Mouse (Mus musculus) midbrain, embryonic 12.5 days (tissue): ENCODE measurements at regions not wholly inside any gene's neighbourhood (a gene's known extent, or its start where the extent isn't known, plus 50 kb on each side); places are given as distances from the start of the nearest gene placed in this dataset.
A peak's percentile ranks its signal among the peaks of the same experiment; 100 is the strongest.

ENCODE experiments used
- ATAC-seq: fragments of 200-750 bp; cut with Nextera tagmentation; 2 replicates; pipeline ENCODE4 v1.8.0; 2017; ENCODE audit warnings: low read depth, moderate TSS enrichment, moderate library complexity; ENCODE audit not compliant: low FRiP score
- H3K27ac ChIP-seq: fragments of 300-500 bp; sonication (generic); replicated peaks from 2 replicates; pipeline ENCODE4 v1.5.1; 2016; ENCODE audit warnings: mild to moderate bottlenecking
- H3K27me3 ChIP-seq: fragments of 300-500 bp; sonication (generic); 2 replicates; pipeline ENCODE4 v1.6.1; 2016; ENCODE audit warnings: mild to moderate bottlenecking
- H3K36me3 ChIP-seq: fragments of 300-500 bp; sonication (generic); 2 replicates; pipeline ENCODE4 v1.6.1; 2016
- H3K4me1 ChIP-seq: fragments of 300-500 bp; sonication (generic); 2 replicates; pipeline ENCODE4 v1.6.1; 2016
- H3K4me2 ChIP-seq: fragments of 300-500 bp; sonication (generic); replicated peaks from 2 replicates; pipeline ENCODE4 v1.6.1; 2016; ENCODE audit warnings: mild to moderate bottlenecking, moderate library complexity
- H3K4me3 ChIP-seq: fragments of 300-500 bp; sonication (generic); 2 replicates; pipeline ENCODE4 v1.5.1; 2016; ENCODE audit warnings: mild to moderate bottlenecking
- H3K9ac ChIP-seq: fragments of 300-500 bp; sonication (generic); replicated peaks from 2 replicates; pipeline ENCODE4 v1.6.1; 2016; ENCODE audit warnings: mild to moderate bottlenecking, moderate library complexity
- H3K9me3 ChIP-seq: fragments of 300-500 bp; sonication (generic); 2 replicates; pipeline ENCODE4 v1.6.1; 2016; ENCODE audit warnings: mild to moderate bottlenecking
- WGBS: fragments of 180-500 bp; shearing (Covaris S2); methylation state at CpG from one replicate; pipeline ENCODE4 v1.1.7; 2016; 5-methylcytosine and 5-hydroxymethylcytosine counted together

- Histone ChIP-seq H3K9ac (no peak overlapping the region), H3K4me2 (0 out of 2 replicates have a peak overlapping the region, but pooled peaks have one; percentile 9), H3K27me3 (no peaks in the 10 kb centered on the region), H3K4me3 (no peak overlapping the region), H3K36me3 (no peaks in the 10 kb centered on the region), H3K4me1 (peaks cover 19% of the 10 kb centered on the region), H3K27ac (peak overlapping the region; percentile 73), H3K9me3 (peaks cover 42% of the 10 kb centered on the region)
- ATAC-seq: peak; percentile 81
- 62% methylated on average over 12 of the region's 12 CpGs for WGBS
These were observed 111.3 kb upstream of the Vrk1 start for GRCm38 (mm10) chr12:105898580-105899293.

DNA sequence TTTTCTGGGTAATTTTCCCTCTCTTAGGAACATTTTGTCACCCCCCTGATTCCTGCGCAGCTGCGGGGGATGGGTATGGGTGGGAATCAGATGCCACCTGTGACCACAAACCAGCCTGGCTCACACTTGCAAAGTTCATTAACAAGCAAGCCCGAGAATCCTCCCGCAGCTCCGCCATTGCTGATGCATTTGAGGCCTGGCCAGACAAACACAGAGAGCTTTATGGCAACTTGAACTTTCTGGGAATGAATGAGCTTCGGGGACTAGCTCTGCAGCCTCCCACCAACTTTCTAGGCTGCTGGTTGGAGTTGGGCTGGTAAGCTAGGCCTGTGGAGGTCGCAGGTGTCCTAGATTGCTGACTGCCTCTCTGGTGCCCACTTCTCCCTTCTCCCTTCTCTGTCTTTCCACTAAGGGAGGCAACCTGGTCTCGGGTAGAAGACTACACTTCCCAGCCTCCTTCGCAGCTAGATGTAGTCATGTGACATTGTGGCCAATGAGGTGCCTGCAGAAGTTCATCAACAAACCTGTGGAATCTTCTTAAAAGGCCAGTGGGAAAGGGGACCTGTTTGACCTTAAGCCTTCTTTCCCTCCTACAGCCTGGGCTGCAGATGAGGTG lies 110.6 kb upstream of the Vrk1 start:
- H3K9ac ChIP-seq: no peak overlapping the region
- peaks cover 36% of the 10 kb centered on the region for H3K9me3 ChIP-seq
- peak overlapping the region; percentile 73 for H3K27ac ChIP-seq
- H3K36me3 ChIP-seq: no peaks in the 10 kb centered on the region
- WGBS: 54% methylated on average over 9 of the region's 9 CpGs
- no peak overlapping the region for H3K4me3 ChIP-seq
- peak; percentile 55 for ATAC-seq
- H3K27me3 ChIP-seq: no peaks in the 10 kb centered on the region
- H3K4me2 ChIP-seq: peak overlapping the region; percentile 9; the same call in 1 of the 2 replicates
- H3K4me1 ChIP-seq: peaks cover 19% of the 10 kb centered on the region

DNA sequence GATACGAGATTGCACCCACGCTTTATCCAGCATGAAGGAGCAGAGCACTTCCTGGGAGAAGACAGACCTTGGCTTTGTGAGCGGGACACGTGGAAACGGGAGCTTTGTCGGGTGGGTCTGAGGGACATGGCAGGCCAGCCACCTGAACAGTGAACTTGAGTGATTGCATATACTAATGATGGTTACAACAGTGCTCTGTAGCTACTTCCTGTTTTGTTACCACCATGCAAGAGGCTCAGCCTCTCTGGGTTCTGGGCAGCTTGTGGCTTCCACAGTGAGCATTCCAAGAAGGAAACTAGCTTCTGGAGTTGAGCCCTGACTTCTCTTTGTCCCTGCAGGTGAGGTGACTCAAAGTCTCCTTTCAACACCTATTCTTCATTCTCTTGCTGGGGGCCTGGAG lies 109.5 kb upstream of the Vrk1 start:
- peaks cover 25% of the 10 kb centered on the region for H3K9me3 ChIP-seq
- no peak overlapping the region for H3K27ac ChIP-seq
- H3K4me2 ChIP-seq: no peak overlapping the region
- H3K9ac ChIP-seq: no peak overlapping the region
- no peak for ATAC-seq
- 89% methylated on average over 6 of the region's 6 CpGs for WGBS
- no peak overlapping the region for H3K4me3 ChIP-seq
- H3K27me3 ChIP-seq: no peaks in the 10 kb centered on the region
- H3K4me1 ChIP-seq: peaks cover 23% of the 10 kb centered on the region
- no peaks in the 10 kb centered on the region for H3K36me3 ChIP-seq

DNA sequence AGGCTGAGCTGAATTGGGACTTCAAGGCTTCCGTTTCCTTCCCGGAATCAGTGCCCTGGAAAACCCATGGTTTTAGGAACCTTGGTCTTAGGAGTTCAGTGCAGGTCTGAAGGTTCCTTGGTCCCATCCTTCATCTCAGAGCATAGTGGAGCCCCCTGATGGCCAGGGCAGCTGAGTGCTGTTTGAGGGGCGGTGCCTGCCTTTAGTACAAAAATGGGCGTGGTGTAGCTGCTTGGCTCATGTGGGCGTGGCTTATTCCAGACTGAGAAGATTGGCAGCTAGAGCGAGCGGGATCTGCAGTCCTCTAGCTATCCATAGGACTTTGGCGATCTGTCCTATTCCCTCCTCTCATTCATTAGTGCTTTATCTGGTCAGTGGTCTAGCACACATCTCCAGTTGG lies 107.0 kb upstream of the Vrk1 start:
- no peak overlapping the region for H3K27ac ChIP-seq
- H3K9me3 ChIP-seq: peaks cover under 1% of the 10 kb centered on the region; the same call in 1 of the 2 replicates
- no peaks in the 10 kb centered on the region for H3K36me3 ChIP-seq
- no peaks in the 10 kb centered on the region for H3K27me3 ChIP-seq
- peaks cover 32% of the 10 kb centered on the region for H3K4me1 ChIP-seq
- WGBS: 58% methylated on average over 8 of the region's 8 CpGs
- H3K9ac ChIP-seq: no peak overlapping the region
- no peak overlapping the region for H3K4me3 ChIP-seq
- no peak for ATAC-seq
- H3K4me2 ChIP-seq: no peak overlapping the region

GRCm38 (mm10) chr12:105906584-105906983 lies 103.4 kb upstream of the Vrk1 start:
- no peak overlapping the region for H3K4me2 ChIP-seq
- no peak overlapping the region for H3K4me3 ChIP-seq
- H3K36me3 ChIP-seq: no peaks in the 10 kb centered on the region
- H3K27ac ChIP-seq: no peak overlapping the region
- H3K4me1 ChIP-seq: peaks cover 13% of the 10 kb centered on the region; the same call in 1 of the 2 replicates
- 35% methylated on average over 7 of the region's 7 CpGs for WGBS
- peak; percentile 52; the same call in 1 of the 2 replicates for ATAC-seq
- H3K9me3 ChIP-seq: no peaks in the 10 kb centered on the region
- no peaks in the 10 kb centered on the region for H3K27me3 ChIP-seq
- H3K9ac ChIP-seq: no peak overlapping the region

- H3K27ac ChIP-seq: no peak overlapping the region
- no peak overlapping the region for H3K9ac ChIP-seq
- ATAC-seq: no peak
- H3K36me3 ChIP-seq: no peaks in the 10 kb centered on the region
- H3K27me3 ChIP-seq: no peaks in the 10 kb centered on the region
- WGBS: 74% methylated on average over 13 of the region's 13 CpGs
- H3K4me3 ChIP-seq: no peak overlapping the region
- H3K9me3 ChIP-seq: no peaks in the 10 kb centered on the region
- no peak overlapping the region for H3K4me2 ChIP-seq
- peaks cover 13% of the 10 kb centered on the region; the same call in 1 of the 2 replicates for H3K4me1 ChIP-seq
These were observed 102.0 kb upstream of the Vrk1 start for GRCm38 (mm10) chr12:105907851-105908620.

GRCm38 (mm10) chr12:105911556-105911955 lies 98.5 kb upstream of the Vrk1 start:
- Histone ChIP-seq H3K9ac (no peak overlapping the region), H3K9me3 (no peaks in the 10 kb centered on the region), H3K4me2 (no peak overlapping the region), H3K4me1 (peaks cover 4% of the 10 kb centered on the region; the same call in 1 of the 2 replicates), H3K27me3 (no peaks in the 10 kb centered on the region), H3K36me3 (no peaks in the 10 kb centered on the region), H3K27ac (no peak overlapping the region), H3K4me3 (no peak overlapping the region)
- 83% methylated on average over 9 of the region's 9 CpGs for WGBS
- no peak for ATAC-seq

DNA sequence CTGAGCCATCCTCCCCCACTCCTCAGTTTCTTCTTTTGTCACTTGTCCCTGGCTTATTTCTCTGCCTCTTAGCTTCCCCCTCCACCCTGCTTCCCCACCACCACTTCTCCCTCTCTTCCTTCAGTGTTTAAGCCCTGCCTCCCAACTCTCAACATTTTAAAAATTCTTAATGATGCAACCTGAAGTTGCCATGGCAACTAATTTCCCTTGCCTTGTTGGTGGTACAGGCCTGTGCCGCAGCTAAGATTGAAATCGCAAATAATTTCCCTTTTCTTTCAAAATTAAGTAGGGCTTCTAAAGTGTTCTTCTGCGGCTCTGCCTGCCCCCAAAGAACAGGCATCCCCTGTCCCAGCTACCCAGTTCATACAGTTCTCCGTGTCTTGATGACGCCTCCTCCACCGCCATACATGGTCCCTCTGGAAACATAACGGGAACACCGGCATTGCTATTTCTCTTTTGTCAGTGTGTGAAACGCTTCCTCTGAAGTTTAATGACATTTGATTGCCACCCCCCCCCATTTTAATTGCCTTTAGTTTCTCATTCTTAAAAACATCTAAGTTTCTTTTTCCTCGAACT lies 92.6 kb upstream of the Vrk1 start:
- WGBS: 81% methylated on average over 10 of the region's 10 CpGs
- Histone ChIP-seq H3K4me1 (peaks cover 5% of the 10 kb centered on the region; the same call in 1 of the 2 replicates), H3K4me3 (no peak overlapping the region), H3K27me3 (no peaks in the 10 kb centered on the region), H3K4me2 (no peak overlapping the region), H3K9ac (no peak overlapping the region), H3K27ac (no peak overlapping the region), H3K9me3 (no peaks in the 10 kb centered on the region), H3K36me3 (no peaks in the 10 kb centered on the region)
- ATAC-seq: no peak

GRCm38 (mm10) chr12:105918775-105919174 lies 91.3 kb upstream of the Vrk1 start:
- H3K4me1 ChIP-seq: peaks cover 5% of the 10 kb centered on the region; the same call in 1 of the 2 replicates
- no peak overlapping the region for H3K9ac ChIP-seq
- H3K4me2 ChIP-seq: no peak overlapping the region
- H3K36me3 ChIP-seq: no peaks in the 10 kb centered on the region
- no peak overlapping the region for H3K4me3 ChIP-seq
- whole genome bisulfite sequencing: 87% methylated on average over 12 of the region's 12 CpGs
- no peaks in the 10 kb centered on the region for H3K27me3 ChIP-seq
- H3K9me3 ChIP-seq: no peaks in the 10 kb centered on the region
- ATAC-seq: no peak
- no peak overlapping the region for H3K27ac ChIP-seq

DNA sequence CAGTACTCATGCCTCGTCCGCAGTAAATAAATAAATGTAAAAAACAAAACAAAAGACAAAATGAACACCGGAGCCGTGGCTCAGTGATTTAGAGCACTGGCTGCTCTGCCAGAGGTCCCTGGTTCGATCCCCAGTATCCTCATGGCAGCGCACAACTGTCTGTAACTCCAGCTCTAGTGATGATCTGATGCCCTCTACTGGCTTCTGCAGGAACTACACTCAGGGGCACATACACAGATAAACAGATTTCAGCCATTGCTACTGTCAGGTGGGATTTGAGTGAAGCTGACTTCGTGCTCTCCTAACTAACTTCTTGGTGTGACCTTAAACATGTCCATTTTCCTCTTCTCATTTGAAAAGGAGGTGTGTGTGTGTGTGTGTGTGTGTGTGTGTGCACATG lies 82.8 kb upstream of the Vrk1 start:
- no peak overlapping the region for H3K4me3 ChIP-seq
- no peak overlapping the region for H3K4me2 ChIP-seq
- peaks cover 14% of the 10 kb centered on the region for H3K4me1 ChIP-seq
- H3K27ac ChIP-seq: no peak overlapping the region
- peaks cover 9% of the 10 kb centered on the region; the same call in 1 of the 2 replicates for H3K27me3 ChIP-seq
- peaks cover 5% of the 10 kb centered on the region for H3K9me3 ChIP-seq
- 95% methylated on average over 7 of the region's 7 CpGs for WGBS
- no peak overlapping the region for H3K9ac ChIP-seq
- H3K36me3 ChIP-seq: no peaks in the 10 kb centered on the region
- no peak for ATAC-seq

DNA sequence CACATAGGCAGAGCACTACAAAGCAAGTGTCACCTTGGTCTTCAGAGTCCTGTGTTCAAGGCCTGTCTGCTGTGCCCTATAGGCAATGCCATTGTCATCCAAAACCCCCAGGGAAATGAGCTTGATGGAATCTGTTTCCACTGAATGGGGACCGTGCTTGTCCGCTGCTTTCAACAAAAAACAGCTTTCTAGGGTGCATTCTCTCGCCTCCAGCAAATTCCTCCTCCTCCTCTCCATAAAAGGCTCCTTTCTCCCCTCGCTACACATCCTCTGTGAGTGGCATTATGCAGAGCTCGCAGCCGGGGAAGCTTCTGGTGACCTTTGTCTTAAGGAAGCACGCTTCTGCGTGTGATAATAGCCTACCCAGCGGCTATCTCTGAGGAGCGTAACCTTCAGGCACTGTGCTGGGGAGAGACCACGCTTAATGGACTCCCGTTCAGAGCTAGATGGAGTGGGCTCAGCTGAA lies 80.5 kb upstream of the Vrk1 start:
- Histone ChIP-seq H3K27ac (peak overlapping the region; percentile 61), H3K4me3 (no peak overlapping the region), H3K9me3 (peaks cover 5% of the 10 kb centered on the region), H3K4me1 (peaks cover 14% of the 10 kb centered on the region), H3K9ac (no peak overlapping the region), H3K36me3 (no peaks in the 10 kb centered on the region), H3K4me2 (no peak overlapping the region; the same call in 1 of the 2 replicates), H3K27me3 (peaks cover 19% of the 10 kb centered on the region; the same call in 1 of the 2 replicates)
- peak; percentile 44; the same call in 1 of the 2 replicates for ATAC-seq
- WGBS: 8% methylated on average over 12 of the region's 12 CpGs
